Mouse (Mus musculus): Measurements from ENCODE around the gene Cd70.
A peak's percentile ranks its signal among the peaks of the same experiment; 100 is the strongest.

The Cd70 gene

DNA sequence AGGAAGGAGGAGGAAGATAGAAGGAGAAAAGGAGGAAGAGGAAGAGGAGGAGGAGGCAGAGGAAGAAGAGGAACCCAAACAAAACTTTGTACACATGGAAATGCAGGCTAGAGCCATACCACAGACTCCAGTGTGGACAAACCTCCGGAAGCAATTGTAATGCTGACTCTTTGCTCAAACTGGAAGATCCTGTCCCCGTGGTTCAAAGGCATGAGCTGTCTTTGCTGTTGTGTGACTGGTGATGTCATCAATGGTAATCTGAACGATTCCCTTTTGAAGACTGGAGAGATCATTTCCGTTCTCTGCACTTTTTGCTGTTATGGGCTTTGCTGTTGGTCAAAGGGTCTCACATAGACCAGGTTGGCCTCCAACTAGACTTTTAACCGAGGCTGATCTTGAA, 51.3 kb downstream of the Cd70 start:
- no peak for DNase-seq (ENCODE audit: low spot score)

DNA sequence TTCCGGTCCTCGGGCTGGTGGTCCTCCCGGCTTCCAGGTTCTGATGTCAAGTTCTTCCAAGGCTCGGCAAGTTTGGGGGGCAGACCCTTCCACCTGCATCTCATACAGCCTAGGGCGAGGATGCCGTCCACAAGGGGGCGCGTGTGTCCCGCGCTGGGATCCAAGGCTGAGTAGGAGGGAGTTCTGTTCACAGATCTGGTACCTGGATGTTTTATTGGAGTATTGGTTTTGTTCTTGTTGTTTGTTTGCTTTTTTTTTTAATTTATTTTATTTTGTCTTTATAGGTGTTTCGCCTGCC, 53.0 kb downstream of the Cd70 start:
- DNase-seq (ENCODE audit: low spot score) = peak; percentile 86
